Mouse (Mus musculus): Measurements from ENCODE around the gene Gm3164. TPM values are rescaled to one million over a fixed set of nuclear protein-coding genes. Genes with fewer than 3 reads are reported as not detected.
"Not testable (repeated sequence)": the region's sequence is repeated elsewhere in the genome, so short reads cannot be mapped to it uniquely, and the experiment has no call there.

Gene Gm3164
- 0.98 TPM in 1 of 2 replicates, not detected in the other for polyA plus RNA-seq (2015; fragmentation: Nextera tagmentation; extraction: Ambion mirVana)

DNA sequence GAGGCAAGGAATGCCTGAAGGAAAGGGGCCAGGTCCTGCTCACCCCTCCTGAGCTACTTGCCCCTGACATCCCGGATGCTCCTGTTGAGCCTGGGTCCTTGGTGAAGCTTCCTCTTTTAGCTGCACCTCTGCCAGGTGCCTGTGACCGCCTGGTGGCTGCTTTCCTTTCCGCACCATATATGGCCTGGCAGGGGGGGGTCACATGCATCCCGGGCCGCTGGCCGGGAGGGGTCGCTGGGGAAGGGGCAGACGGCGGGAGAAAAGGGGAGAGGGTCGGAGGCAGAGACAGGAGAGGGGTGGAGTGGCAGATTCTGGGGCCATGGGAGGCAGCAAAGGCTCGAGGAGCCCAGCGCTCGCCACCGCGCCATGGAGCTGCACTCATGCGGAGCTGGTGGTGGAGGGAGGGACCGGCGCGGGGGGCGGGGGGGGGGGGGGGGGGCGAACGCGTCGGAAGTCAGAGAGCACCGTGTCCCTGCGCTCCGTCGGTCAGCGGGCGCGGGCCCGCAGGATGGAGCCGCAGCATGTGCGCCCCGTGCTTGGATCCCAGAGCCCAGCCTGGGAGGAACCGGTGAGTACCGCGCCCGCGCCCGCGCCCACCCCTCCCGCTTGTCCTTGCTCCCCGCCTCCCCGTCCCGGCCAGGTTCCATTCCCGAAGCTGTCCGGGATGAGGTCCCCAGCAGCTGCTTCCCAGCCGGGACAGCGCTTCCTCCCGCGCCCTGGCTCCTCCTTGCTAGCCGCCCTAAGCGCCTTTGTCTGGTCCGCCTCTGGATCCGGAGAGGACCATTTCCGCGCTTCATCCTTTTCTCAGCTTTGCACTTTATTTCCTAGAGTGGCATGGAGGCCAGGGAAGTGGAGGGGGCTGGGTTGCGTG, at the start of gene Gm3164:
Gm3164 (plus strand) TSS at position 484 of the 871 bp plus-strand sequence.
- ATAC-seq (ENCODE audit: insufficient number of reproducible peaks, insufficient read depth, low FRiP score, low TSS enrichment, low read depth); H3K4me1 ChIP-seq; H3K27me3 ChIP-seq; H3K27ac ChIP-seq; H3K9me3 ChIP-seq; H3K36me3 ChIP-seq: not testable (repeated sequence)
- peak within 1 kb of the TSS; percentile 44 for H3K4me3 ChIP-seq
- peak within 1 kb of the TSS; percentile 69 for H3K4me2 ChIP-seq
- H3K9ac ChIP-seq: peak within 1 kb of the TSS; percentile 52; the same call in 1 of the 2 replicates
- under 1% methylated on average over 25 of the region's 59 CpGs for WGBS

DNA sequence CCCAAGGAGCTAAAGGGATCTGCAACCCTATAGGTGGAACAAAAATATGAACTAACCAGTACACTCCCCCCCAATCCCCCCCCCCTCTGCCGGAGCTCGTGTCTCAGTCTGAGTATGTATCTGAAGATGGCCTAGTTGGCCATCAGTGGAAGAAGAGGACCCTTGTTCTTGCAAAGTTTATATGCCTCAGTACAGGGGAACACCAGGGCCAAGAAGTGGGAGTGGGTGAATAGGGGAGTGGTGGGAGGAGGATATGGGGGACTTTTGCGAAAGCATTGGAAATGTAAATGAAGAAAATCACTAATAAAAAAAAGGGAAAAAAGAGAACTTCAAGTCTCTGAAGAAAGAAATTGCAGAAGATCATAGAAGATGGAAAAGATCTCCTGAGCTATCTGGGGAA, 46.3 kb upstream of the Gm3164 start:
- WGBS: 83% methylated on average over 3 of the region's 3 CpGs
- H3K27ac ChIP-seq; ATAC-seq (ENCODE audit: insufficient number of reproducible peaks, insufficient read depth, low FRiP score, low TSS enrichment, low read depth); H3K4me2 ChIP-seq; H3K4me3 ChIP-seq; H3K27me3 ChIP-seq; H3K9me3 ChIP-seq; H3K9ac ChIP-seq; H3K4me1 ChIP-seq; H3K36me3 ChIP-seq: not testable (repeated sequence)

DNA sequence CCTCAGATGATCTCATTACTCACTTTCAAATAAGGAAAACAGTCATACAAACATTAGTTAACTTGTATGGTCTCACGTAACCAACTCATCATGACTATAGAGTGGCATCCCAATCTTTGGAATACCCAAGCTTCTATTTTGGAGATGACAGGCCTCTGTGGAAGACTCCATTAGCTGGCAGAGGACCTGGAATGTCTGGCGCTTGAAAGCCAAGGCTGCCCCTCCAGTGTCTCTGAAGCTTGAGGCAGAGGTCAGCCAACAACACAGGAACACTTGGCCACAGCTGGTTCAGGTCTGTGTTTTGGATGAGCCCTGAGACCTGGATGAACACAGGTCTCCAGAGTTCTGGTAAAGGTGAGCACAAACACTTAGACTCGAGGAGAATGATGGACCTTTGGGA, 45.6 kb upstream of the Gm3164 start:
- H3K36me3 ChIP-seq; H3K27me3 ChIP-seq; H3K4me2 ChIP-seq; H3K27ac ChIP-seq; H3K4me3 ChIP-seq; H3K9ac ChIP-seq; ATAC-seq (ENCODE audit: insufficient number of reproducible peaks, insufficient read depth, low FRiP score, low TSS enrichment, low read depth); H3K9me3 ChIP-seq; H3K4me1 ChIP-seq: not testable (repeated sequence)
- 76% methylated on average over 3 of the region's 3 CpGs for WGBS

DNA sequence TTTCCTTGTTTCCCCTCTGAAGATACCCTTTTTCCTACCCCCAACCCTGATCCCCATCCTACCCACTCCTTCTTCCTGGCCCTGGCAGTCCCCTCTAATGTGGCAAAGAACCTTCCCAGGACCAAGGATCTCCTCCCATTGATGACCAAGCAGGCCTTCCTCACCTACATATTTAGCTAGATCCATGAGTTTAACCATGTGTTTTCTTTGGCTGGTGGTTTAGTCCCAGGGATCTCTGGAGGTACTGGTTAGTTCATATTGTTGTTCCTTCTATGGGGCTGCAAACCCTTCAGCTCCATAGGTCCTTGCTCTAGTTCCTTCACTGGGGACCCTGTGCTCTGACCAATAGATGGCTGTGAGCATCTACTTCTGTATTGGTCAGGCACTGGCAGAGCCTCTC, 37.4 kb upstream of the Gm3164 start:
- not testable (repeated sequence) for H3K4me2 ChIP-seq; ATAC-seq (ENCODE audit: insufficient number of reproducible peaks, insufficient read depth, low FRiP score, low TSS enrichment, low read depth); H3K4me3 ChIP-seq; H3K9ac ChIP-seq; H3K9me3 ChIP-seq; H3K36me3 ChIP-seq; H3K4me1 ChIP-seq; H3K27me3 ChIP-seq; H3K27ac ChIP-seq

DNA sequence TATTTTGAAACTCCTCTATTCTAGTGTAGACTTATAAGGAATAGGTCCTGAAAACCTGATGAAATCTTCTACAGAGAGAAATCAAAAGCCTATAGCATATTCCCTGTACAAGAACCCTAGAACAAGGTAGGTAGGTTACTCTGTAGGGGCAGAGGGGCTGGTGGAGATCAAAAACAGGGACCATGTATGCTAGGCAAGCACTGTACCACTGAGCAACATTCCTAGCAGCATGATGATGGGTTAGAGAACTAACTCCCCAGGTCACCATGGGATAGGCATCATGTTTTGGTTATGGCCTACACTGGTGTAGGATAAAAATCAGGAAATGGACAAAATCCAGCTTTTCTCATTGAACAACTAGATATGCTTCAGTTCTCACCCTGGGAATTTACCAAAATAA, 29.6 kb upstream of the Gm3164 start:
- H3K36me3 ChIP-seq; H3K27me3 ChIP-seq; H3K9me3 ChIP-seq; H3K4me2 ChIP-seq; ATAC-seq (ENCODE audit: insufficient number of reproducible peaks, insufficient read depth, low FRiP score, low TSS enrichment, low read depth); H3K4me3 ChIP-seq; H3K4me1 ChIP-seq; H3K9ac ChIP-seq; H3K27ac ChIP-seq: not testable (repeated sequence)

DNA sequence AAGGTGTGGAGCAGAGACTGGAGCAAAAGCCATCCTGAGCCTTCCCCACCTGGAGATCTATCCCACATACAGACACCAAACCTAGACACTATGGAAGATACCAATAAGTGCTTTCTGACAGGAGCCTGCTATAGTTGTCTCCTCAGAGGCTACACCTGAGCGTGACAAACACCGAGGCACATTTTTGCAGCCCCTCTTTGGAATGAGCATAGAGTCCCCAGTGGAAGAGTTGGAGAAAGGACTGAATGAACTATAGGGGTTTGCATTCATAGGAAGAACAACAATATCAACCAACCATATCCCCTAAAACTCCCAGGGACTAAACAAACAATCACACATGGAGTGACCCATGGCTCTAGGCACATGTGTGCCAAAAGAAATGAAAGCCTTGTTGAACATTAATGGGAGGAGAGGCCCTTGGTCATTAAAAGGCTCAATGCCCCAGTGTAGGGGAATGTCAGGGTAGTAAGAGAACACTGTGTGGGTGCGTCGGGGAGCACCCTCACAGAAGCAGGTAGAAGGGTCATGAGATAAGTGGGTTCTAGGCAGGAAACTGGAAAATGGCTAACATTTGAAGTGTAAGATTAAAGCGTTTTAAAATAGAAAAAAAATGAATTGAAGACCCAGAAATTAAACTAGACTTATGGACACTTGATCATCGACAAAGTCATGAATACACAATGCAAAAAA, 22.3 kb upstream of the Gm3164 start:
- ATAC-seq (ENCODE audit: insufficient number of reproducible peaks, insufficient read depth, low FRiP score, low TSS enrichment, low read depth); H3K4me2 ChIP-seq; H3K9me3 ChIP-seq; H3K36me3 ChIP-seq; H3K4me3 ChIP-seq; H3K27me3 ChIP-seq; H3K4me1 ChIP-seq; H3K27ac ChIP-seq; H3K9ac ChIP-seq: not testable (repeated sequence)
- 82% methylated on average over 4 of the region's 6 CpGs for WGBS

DNA sequence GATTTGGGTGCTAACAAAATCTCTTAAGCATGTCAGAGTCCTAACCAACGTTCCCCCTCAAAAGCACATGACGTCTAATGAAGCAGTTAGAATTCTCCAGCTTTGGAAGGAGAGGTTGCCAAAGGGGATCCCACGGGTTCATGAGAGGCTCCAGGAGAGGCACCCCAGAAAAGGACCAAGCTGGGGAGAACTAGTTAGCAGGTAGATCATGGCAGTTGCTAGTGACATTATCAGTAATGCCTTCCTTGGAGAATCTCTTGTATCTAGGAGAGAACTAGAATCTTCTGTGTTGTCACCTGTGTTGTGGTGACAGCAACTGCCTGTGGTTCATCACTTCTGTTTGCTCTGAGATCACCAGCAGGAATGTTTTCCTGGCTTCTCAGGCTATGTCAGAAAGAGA, 18.0 kb upstream of the Gm3164 start, which contains the start of gene Gm3159:
Gm3159 (plus strand) TSS at position 301 of the 400 bp plus-strand sequence.
- not testable (repeated sequence) for H3K27me3 ChIP-seq; H3K4me3 ChIP-seq; H3K36me3 ChIP-seq; H3K9me3 ChIP-seq; ATAC-seq (ENCODE audit: insufficient number of reproducible peaks, insufficient read depth, low FRiP score, low TSS enrichment, low read depth); H3K4me2 ChIP-seq; H3K4me1 ChIP-seq; H3K9ac ChIP-seq; H3K27ac ChIP-seq
- WGBS: 65% methylated on average over 2 of the region's 3 CpGs

DNA sequence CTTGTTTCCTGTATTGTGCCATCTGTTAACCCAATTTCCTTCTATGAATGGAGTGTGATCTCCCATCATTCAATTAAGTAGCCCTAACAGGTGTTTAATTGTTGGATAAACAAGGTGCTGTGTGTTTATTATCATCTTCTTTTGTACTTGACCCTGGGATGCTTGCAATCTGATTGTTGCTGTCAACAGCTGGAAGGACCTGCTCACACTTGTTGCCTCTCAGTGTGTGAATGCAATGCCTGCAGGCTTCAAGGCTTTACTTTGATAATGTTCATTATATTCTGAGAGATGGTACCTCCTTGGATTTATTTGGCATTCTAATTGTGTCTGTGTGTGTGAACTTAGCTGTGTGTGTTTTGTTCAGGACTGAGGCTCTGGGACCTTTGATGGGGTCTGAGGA, 16.6 kb upstream of the Gm3164 start:
- H3K36me3 ChIP-seq; H3K27me3 ChIP-seq; ATAC-seq (ENCODE audit: insufficient number of reproducible peaks, insufficient read depth, low FRiP score, low TSS enrichment, low read depth); H3K4me1 ChIP-seq; H3K4me2 ChIP-seq; H3K9me3 ChIP-seq; H3K4me3 ChIP-seq; H3K9ac ChIP-seq; H3K27ac ChIP-seq: not testable (repeated sequence)

DNA sequence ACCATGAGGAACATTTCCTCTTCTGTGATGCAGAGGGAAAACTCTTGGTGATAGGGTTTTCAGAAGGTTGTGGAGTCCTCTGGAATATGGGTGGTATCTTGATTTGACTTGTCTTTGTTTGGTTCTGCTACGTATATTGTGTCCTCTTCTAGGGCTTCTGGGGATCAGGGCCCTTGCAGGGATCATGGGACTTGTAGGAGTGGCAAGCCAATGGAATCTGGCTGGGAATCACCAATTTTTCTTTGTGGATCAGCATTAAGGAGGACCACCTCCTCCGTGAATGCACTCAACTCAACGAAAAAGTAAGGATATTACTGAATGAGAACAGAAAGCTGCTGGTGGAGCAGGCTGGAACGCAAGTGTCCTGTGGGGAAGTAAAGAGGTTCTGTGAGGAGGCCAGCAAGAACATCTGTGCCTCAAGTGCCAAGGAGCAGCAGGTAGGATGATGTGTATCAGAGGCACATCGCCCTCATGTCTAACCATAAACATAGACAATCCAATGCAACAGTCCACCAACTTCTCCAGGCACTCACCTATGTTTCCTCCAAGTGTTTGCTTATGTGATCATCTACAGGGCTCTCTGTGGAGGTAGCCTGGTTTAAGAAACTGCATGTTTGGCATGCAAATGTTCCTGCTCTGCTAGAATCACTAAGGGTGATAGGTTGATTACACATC, 15.0 kb upstream of the Gm3164 start:
- 89% methylated on average over 5 of the region's 5 CpGs for WGBS
- not testable (repeated sequence) for H3K4me2 ChIP-seq; ATAC-seq (ENCODE audit: insufficient number of reproducible peaks, insufficient read depth, low FRiP score, low TSS enrichment, low read depth); H3K27me3 ChIP-seq; H3K4me3 ChIP-seq; H3K36me3 ChIP-seq; H3K9me3 ChIP-seq; H3K27ac ChIP-seq; H3K4me1 ChIP-seq; H3K9ac ChIP-seq

DNA sequence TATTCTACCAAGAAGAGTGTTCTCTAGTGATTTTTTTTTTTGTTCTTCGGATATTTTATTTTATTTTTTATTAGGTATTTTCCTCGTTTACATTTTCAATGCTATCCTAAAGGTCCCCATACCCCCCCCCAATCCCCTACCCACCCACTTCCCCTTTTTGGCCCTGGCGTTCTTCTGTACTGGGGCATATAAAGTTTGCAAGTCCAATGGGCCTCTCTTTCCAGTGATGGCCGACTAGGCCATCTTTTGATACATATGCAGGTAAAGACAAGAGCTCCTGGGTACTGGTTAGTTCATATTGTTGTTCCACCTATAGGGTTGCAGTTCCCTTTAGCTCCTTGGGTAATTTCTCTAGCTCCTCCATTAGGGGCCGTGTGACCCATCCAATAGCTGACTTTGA, 14.0 kb upstream of the Gm3164 start:
- WGBS: 78% methylated on average over 5 of the region's 5 CpGs

DNA sequence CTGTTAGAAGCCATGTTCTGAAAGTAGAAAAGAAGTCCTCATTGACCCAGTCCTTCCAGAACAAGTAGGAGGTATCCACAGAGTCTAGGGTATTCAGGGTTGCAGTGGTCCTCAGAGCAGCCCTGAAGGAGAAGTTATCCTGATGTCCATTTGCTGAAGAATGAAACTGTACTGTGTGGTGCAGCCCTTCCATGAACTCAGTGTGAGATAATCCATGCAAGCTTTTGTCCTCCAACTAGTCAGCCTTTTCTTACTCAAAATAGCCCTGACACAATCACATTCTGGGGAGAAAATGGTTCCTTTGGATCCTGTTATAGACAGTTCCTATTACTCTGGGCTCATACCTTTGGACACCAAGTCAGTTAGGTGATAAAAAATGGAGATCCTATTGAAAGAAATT, 11.4 kb upstream of the Gm3164 start:
- H3K27me3 ChIP-seq; H3K4me2 ChIP-seq; H3K9me3 ChIP-seq; H3K27ac ChIP-seq; H3K4me1 ChIP-seq; H3K36me3 ChIP-seq; H3K4me3 ChIP-seq; H3K9ac ChIP-seq; ATAC-seq (ENCODE audit: insufficient number of reproducible peaks, insufficient read depth, low FRiP score, low TSS enrichment, low read depth): not testable (repeated sequence)

More for the DNA sequence above, 14.0 kb upstream of the Gm3164 start:
- H3K4me3 ChIP-seq; H3K9ac ChIP-seq; H3K27ac ChIP-seq; H3K4me1 ChIP-seq; H3K36me3 ChIP-seq; H3K27me3 ChIP-seq; H3K4me2 ChIP-seq; ATAC-seq (ENCODE audit: insufficient number of reproducible peaks, insufficient read depth, low FRiP score, low TSS enrichment, low read depth); H3K9me3 ChIP-seq: not testable (repeated sequence)

DNA sequence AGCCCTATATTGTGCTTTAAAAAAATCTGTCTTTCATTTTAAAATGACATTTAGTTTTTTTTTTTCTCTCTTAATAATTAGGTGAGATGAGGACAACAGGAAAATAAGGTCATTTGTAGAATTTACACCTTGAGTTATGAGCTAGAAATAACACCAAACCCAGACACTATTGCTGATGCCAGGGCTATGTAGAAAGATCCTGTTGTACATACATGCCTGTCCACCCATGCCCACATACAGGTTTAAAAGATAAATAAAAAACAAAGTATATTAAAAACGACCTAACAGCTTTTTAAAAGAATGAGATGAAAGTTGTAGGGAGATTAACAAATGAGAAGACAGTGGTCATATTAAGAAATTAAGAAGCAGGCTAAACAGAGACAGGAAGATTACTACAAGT, 5.3 kb upstream of the Gm3164 start:
- not testable (repeated sequence) for ATAC-seq (ENCODE audit: insufficient number of reproducible peaks, insufficient read depth, low FRiP score, low TSS enrichment, low read depth); H3K4me2 ChIP-seq; H3K9me3 ChIP-seq; H3K4me3 ChIP-seq; H3K9ac ChIP-seq; H3K27me3 ChIP-seq; H3K4me1 ChIP-seq; H3K36me3 ChIP-seq; H3K27ac ChIP-seq
- WGBS: 38% methylated on average over 1 of the region's 1 CpGs

Data from embryonic facial prominence, embryonic 13.5 days (tissue).